Mouse (Mus musculus): ENCODE data around the gene Elof1.

DNA sequence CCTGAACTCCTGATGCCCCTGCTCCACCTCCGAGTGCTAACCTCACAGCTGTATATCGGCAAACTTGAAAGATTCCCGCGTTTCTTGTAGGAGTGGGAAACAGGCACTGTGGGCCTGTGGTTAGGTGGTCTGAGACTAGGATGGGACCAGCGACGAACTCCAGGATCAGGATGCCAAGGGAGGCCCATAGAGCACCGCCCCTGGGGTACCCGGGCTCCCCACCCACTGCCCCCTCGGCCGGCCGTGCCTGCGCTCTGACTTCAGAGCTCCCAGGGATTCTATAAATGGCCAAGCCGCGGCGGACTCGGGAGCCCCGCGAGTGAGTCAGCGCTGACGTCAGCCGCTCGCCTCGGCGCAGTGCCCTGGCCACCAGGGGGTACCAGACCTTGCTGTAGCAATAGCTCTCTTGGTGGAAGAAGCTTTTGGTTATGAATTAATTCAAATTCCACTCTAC, 21.1 kb downstream of the Elof1 start:
- TF ChIP-seq CTCF (IDR thresholded peaks at IDR 0.05; ENCODE audit: low read depth): peak; percentile 91
- TF ChIP-seq EP300 (IDR thresholded peaks at IDR 0.05; ENCODE audit: low read depth): no peak
